Mouse (Mus musculus): ENCODE measurements around the gene Col24a1. TPM values are rescaled to one million over a fixed set of nuclear protein-coding genes. Genes with fewer than 3 reads are reported as not detected.
"Not testable (repeated sequence)": the region's sequence is repeated elsewhere in the genome, so short reads cannot be mapped to it uniquely, and the experiment has no call there.

The Col24a1 gene
- polyA plus RNA-seq, 1 experiment from 2014 or later = 0.85 TPM

DNA sequence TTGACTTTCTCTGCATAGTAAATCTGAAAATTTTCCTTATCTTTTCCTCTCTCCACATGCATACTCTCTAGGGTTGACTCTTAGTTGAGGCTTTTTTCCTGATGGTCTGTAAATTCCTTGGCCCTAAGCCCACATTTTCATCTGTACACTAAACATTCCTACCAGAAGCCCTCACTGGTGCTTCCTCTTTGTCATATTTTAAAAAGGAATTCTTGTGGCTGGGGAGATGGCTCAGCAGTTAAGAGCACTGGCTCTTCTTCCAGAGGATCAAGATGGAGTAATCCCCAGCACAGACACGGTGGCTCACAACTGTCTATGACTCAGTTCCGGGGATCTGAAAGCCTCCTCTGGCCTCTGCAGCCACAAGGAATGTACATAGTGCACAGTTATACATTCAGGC is 128.1 kb downstream of the Col24a1 start:
- WGBS = 78% methylated on average over 2 of the region's 2 CpGs
- H3K4me1 ChIP-seq = no peaks in the 10 kb centered on the region
- H3K9ac ChIP-seq = no peak overlapping the region
- no peaks in the 10 kb centered on the region for H3K27me3 ChIP-seq
- no peak overlapping the region for H3K27ac ChIP-seq
- H3K4me2 ChIP-seq (replicated peaks) = no peak overlapping the region
- no peak for ATAC-seq (ENCODE audit: low FRiP score)
- no peaks in the 10 kb centered on the region for H3K9me3 ChIP-seq (replicated peaks)
- no peaks in the 10 kb centered on the region for H3K36me3 ChIP-seq
- no peak overlapping the region for H3K4me3 ChIP-seq

DNA sequence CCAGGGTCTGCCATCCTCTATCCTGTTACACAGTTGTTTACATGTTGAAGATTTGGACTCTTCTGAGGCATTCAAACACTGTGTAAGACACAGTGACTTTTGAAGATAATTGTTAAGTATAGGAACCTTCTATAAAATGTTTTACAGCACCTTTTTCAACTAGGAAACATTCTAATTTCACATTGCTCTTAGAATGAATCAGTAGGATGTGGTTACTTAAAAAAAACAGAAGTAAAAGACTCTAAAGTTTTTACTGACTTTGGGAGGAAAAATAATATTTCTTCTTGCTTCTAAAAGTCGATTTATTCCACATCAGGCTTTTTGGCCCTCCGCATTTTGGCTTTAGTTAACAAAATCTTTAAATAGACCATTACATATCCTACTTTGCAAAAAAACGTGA is 129.8 kb downstream of the Col24a1 start:
- no peak overlapping the region for H3K4me3 ChIP-seq
- ATAC-seq (ENCODE audit: low FRiP score) = no peak
- no peaks in the 10 kb centered on the region for H3K27me3 ChIP-seq
- H3K9ac ChIP-seq = no peak overlapping the region
- no peak overlapping the region for H3K27ac ChIP-seq
- H3K4me2 ChIP-seq (replicated peaks) = no peak overlapping the region
- no peaks in the 10 kb centered on the region for H3K36me3 ChIP-seq
- no peaks in the 10 kb centered on the region for H3K9me3 ChIP-seq (replicated peaks)
- 87% methylated on average over 3 of the region's 3 CpGs for WGBS
- H3K4me1 ChIP-seq = no peaks in the 10 kb centered on the region

DNA sequence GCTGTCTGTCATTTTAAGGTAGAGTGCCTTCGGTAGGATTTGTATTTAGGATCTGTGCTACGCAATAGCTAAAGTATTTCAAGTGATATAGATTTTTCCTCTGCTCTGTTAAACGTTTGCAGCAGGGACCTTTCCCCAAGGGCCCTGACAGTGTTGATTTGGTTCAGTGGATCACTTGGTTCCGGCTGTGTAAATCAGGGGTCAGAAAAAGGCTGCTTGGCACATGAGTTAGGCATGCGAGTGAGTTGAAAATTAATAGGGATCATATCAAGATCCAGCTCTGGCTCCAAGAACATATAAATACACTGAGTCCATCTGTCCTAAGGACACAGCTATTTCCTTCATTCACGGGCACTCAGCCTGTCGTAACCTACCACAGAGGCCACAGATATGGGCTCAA is 146.1 kb downstream of the Col24a1 start:
- Histone ChIP-seq H3K4me2 (replicated peaks) (no peak overlapping the region), H3K9ac (no peak overlapping the region), H3K36me3 (no peaks in the 10 kb centered on the region), H3K4me1 (no peaks in the 10 kb centered on the region), H3K4me3 (no peak overlapping the region), H3K27ac (no peak overlapping the region), H3K9me3 (replicated peaks) (no peaks in the 10 kb centered on the region), H3K27me3 (no peaks in the 10 kb centered on the region)
- no peak for ATAC-seq (ENCODE audit: low FRiP score)
- WGBS = 77% methylated on average over 7 of the region's 7 CpGs

- Histone ChIP-seq H3K4me1 (no peaks in the 10 kb centered on the region), H3K27ac (no peak overlapping the region), H3K9ac (no peak overlapping the region), H3K36me3 (no peaks in the 10 kb centered on the region), H3K4me3 (no peak overlapping the region), H3K27me3 (no peaks in the 10 kb centered on the region), H3K9me3 (replicated peaks) (no peaks in the 10 kb centered on the region), H3K4me2 (replicated peaks) (no peak overlapping the region)
- no peak for ATAC-seq (ENCODE audit: low FRiP score)
- WGBS = 88% methylated on average over 7 of the region's 7 CpGs
These were observed 146.8 kb downstream of the Col24a1 start for GRCm38 (mm10) chr3:145439086-145439485.

DNA sequence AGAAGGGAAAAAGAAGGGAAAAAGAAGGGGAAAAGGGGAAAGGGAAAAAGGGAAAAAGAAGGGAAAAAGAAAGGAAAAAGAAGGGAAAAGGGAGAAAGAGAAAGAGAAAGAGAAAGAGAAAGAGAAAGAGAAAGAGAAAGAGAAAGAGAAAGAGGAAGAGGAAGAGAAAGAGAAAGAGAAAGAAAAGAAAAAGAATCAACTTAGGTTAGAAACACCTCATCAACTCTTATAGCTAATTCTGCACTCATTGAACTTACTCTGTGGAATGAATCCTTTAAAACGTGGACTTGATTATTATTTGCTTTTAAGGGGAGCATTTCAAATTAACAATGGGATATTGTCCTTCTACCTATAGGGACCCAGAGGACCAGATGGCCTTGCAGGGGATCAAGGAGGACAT is 148.7 kb downstream of the Col24a1 start:
- H3K4me2 ChIP-seq (replicated peaks) = no peak overlapping the region
- ATAC-seq (ENCODE audit: low FRiP score) = no peak
- WGBS = 59% methylated on average over 1 of the region's 1 CpGs

GRCm38 (mm10) chr3:145442268-145442667 is 150.0 kb downstream of the Col24a1 start:
- Histone ChIP-seq H3K9me3 (replicated peaks) (no peaks in the 10 kb centered on the region), H3K9ac (no peak overlapping the region), H3K4me3 (no peak overlapping the region), H3K36me3 (no peaks in the 10 kb centered on the region), H3K4me1 (no peaks in the 10 kb centered on the region), H3K27ac (no peak overlapping the region), H3K27me3 (no peaks in the 10 kb centered on the region), H3K4me2 (replicated peaks) (no peak overlapping the region)
- ATAC-seq (ENCODE audit: low FRiP score) = no peak
- WGBS = 97% methylated on average over 1 of the region's 1 CpGs

More for the DNA sequence above, 148.7 kb downstream of the Col24a1 start:
- H3K9ac ChIP-seq = no peak overlapping the region
- H3K27me3 ChIP-seq = no peaks in the 10 kb centered on the region
- no peak overlapping the region for H3K27ac ChIP-seq
- H3K4me3 ChIP-seq = no peak overlapping the region
- no peaks in the 10 kb centered on the region for H3K4me1 ChIP-seq
- no peaks in the 10 kb centered on the region for H3K9me3 ChIP-seq (replicated peaks)
- no peaks in the 10 kb centered on the region for H3K36me3 ChIP-seq

- not testable (repeated sequence) for H3K4me2 ChIP-seq (replicated peaks); H3K4me3 ChIP-seq; H3K27me3 ChIP-seq; H3K9ac ChIP-seq; H3K27ac ChIP-seq; ATAC-seq (ENCODE audit: low FRiP score); H3K36me3 ChIP-seq; H3K9me3 ChIP-seq (replicated peaks); H3K4me1 ChIP-seq
- WGBS = 55% methylated on average over 6 of the region's 6 CpGs
These were observed 150.9 kb downstream of the Col24a1 start for GRCm38 (mm10) chr3:145443167-145443566.

GRCm38 (mm10) chr3:145457039-145457438 is 164.8 kb downstream of the Col24a1 start:
- Histone ChIP-seq H3K4me3 (no peak overlapping the region), H3K27ac (no peak overlapping the region), H3K36me3 (no peaks in the 10 kb centered on the region), H3K27me3 (no peaks in the 10 kb centered on the region), H3K9ac (no peak overlapping the region), H3K9me3 (replicated peaks) (no peaks in the 10 kb centered on the region), H3K4me2 (replicated peaks) (no peak overlapping the region), H3K4me1 (no peaks in the 10 kb centered on the region)
- WGBS = 74% methylated on average over 5 of the region's 5 CpGs
- ATAC-seq (ENCODE audit: low FRiP score) = no peak

DNA sequence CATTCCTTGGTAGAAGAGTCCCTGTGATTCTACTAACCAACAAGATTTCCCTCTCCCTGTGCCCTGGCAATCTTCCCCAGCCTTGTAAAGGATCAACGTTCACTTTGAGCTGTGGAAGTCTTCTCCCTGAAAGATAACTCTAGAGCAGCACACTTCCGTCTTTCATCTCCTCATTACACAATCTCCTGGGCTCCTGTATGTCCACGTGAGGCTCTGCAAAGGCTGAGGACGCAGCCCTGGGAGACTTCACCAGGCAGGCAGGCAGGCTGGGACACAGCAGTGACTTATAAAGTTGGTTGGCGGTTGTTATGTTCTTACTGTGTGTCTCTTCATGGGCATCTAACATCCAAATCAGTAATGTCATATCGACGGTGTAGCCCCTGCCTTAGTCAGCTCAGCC is 170.1 kb downstream of the Col24a1 start:
- WGBS = 83% methylated on average over 7 of the region's 7 CpGs
- Histone ChIP-seq H3K27ac (no peak overlapping the region), H3K4me2 (replicated peaks) (no peak overlapping the region), H3K36me3 (no peaks in the 10 kb centered on the region), H3K4me3 (no peak overlapping the region), H3K9me3 (replicated peaks) (no peaks in the 10 kb centered on the region), H3K27me3 (no peaks in the 10 kb centered on the region), H3K9ac (no peak overlapping the region), H3K4me1 (no peaks in the 10 kb centered on the region; the same call in 1 of the 2 replicates)
- no peak for ATAC-seq (ENCODE audit: low FRiP score)

DNA sequence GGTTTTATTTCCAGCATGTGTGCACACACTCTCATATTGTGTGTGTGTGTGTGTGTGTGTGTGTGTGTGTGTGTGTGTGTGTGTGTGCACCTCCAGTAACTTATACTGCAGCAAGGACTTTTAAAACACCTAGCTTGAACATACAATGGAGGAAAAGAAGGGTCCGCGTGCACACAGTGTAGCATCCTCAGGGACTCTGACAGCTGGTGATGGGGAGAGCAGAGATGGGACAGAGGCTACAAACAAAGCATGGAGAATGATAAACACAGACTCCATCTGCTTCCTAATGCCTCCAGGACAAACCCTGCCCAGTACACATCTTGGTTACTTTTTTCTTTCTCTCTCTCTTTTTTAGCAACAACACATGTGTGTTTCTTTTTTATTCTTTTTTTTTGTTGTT is 171.5 kb downstream of the Col24a1 start:
- peak; percentile 78 for ATAC-seq (ENCODE audit: low FRiP score)
- H3K4me2 ChIP-seq (replicated peaks) = no peak overlapping the region
- no peak overlapping the region for H3K4me3 ChIP-seq
- 59% methylated on average over 2 of the region's 2 CpGs for WGBS
- no peaks in the 10 kb centered on the region for H3K27me3 ChIP-seq
- no peak overlapping the region for H3K9ac ChIP-seq
- no peaks in the 10 kb centered on the region for H3K9me3 ChIP-seq (replicated peaks)
- H3K36me3 ChIP-seq = no peaks in the 10 kb centered on the region
- no peaks in the 10 kb centered on the region; the same call in 1 of the 2 replicates for H3K4me1 ChIP-seq
- H3K27ac ChIP-seq = no peak overlapping the region

DNA sequence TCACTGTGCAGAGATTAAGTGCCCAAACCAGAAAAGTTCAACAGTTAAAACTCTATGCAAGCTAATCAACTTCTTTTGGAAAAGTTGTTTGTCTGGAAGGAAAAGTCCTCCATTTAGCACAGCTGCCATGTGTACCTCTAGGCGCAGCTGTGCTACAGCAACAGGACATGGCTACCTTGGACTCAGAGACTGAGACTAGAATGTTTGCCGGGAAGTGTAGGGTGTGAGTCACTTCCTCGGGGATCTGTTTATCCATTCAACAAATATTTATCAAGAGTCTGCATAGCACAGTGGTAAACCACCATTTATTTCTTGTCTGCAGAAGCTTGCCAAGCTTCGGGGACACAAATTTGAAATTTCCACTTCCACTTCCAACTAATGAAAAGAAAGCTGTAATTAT is 178.8 kb downstream of the Col24a1 start:
- ATAC-seq (ENCODE audit: low FRiP score) = no peak

GRCm38 (mm10) chr3:145474163-145474562 is 181.9 kb downstream of the Col24a1 start:
- no peak overlapping the region for H3K4me3 ChIP-seq
- H3K9ac ChIP-seq = no peak overlapping the region
- WGBS = 64% methylated on average over 7 of the region's 7 CpGs
- no peak overlapping the region for H3K4me2 ChIP-seq (replicated peaks)
- H3K27ac ChIP-seq = no peak overlapping the region; the same call in 1 of the 2 replicates
- no peaks in the 10 kb centered on the region for H3K4me1 ChIP-seq
- no peaks in the 10 kb centered on the region for H3K36me3 ChIP-seq
- no peaks in the 10 kb centered on the region for H3K9me3 ChIP-seq (replicated peaks)
- no peaks in the 10 kb centered on the region for H3K27me3 ChIP-seq
- no peak for ATAC-seq (ENCODE audit: low FRiP score)

More for the DNA sequence above, 178.8 kb downstream of the Col24a1 start:
- no peaks in the 10 kb centered on the region for H3K4me1 ChIP-seq
- 83% methylated on average over 4 of the region's 4 CpGs for WGBS
- H3K4me3 ChIP-seq = no peak overlapping the region
- no peak overlapping the region for H3K27ac ChIP-seq
- no peaks in the 10 kb centered on the region for H3K9me3 ChIP-seq (replicated peaks)
- H3K9ac ChIP-seq = no peak overlapping the region
- no peaks in the 10 kb centered on the region for H3K27me3 ChIP-seq
- H3K36me3 ChIP-seq = no peaks in the 10 kb centered on the region
- H3K4me2 ChIP-seq (replicated peaks) = no peak overlapping the region

DNA sequence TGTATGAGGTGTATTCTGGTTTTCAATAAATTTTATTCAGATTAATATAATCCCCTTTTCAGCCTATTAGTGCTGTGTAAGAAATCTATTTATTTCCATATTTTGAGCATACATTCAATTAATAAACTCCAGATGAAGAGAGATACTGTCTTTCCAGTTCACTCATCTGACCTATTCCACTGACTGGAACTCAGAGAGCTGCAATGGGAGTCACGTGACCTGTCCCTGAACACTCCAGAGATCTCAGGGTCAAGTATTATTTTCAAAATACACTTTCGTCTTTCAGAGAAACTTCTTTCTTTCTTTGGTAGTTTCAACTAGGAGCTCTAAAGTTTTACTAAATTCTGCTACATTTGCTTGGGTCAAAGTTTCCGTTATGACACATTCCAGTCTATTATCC is 184.4 kb downstream of the Col24a1 start:
- Histone ChIP-seq H3K36me3 (no peaks in the 10 kb centered on the region), H3K27ac (no peak overlapping the region), H3K4me3 (no peak overlapping the region), H3K9ac (no peak overlapping the region), H3K27me3 (no peaks in the 10 kb centered on the region), H3K9me3 (replicated peaks) (no peaks in the 10 kb centered on the region), H3K4me1 (no peaks in the 10 kb centered on the region), H3K4me2 (replicated peaks) (no peak overlapping the region)
- WGBS = 91% methylated on average over 3 of the region's 3 CpGs
- no peak for ATAC-seq (ENCODE audit: low FRiP score)

Measured in hindbrain, embryonic 12.5 days (tissue).